Mouse (Mus musculus) neural tube, embryonic 15.5 days (tissue): ENCODE data around the gene Mamdc4. TPM values are rescaled to one million over a fixed set of nuclear protein-coding genes. Genes with fewer than 3 reads are reported as not detected.
"Not testable (repeated sequence)": the region's sequence is repeated elsewhere in the genome, so short reads cannot be mapped to it uniquely, and the experiment has no call there.

Experiments used
- ATAC-seq: fragments of 200-750 bp; cut with Nextera tagmentation; 2 replicates; pipeline ENCODE4 v1.8.0; 2017; ENCODE audit warnings: mild to moderate bottlenecking, moderate TSS enrichment, moderate library complexity; ENCODE audit not compliant: low FRiP score
- H3K27ac ChIP-seq: fragments of 300-500 bp; sonication (generic); replicated peaks from 2 replicates; pipeline ENCODE4 v1.5.1; 2015; ENCODE audit warnings: mild to moderate bottlenecking, inconsistent platforms
- H3K27me3 ChIP-seq: fragments of 300-500 bp; sonication (generic); replicated peaks from 2 replicates; pipeline ENCODE4 v1.6.1; 2015; ENCODE audit warnings: inconsistent platforms
- H3K36me3 ChIP-seq: fragments of 300-500 bp; sonication (generic); 2 replicates; pipeline ENCODE4 v1.6.1; 2015; ENCODE audit warnings: inconsistent platforms
- H3K4me1 ChIP-seq: fragments of 300-500 bp; sonication (generic); 2 replicates; pipeline ENCODE4 v1.6.1; 2015; ENCODE audit warnings: inconsistent platforms
- H3K4me2 ChIP-seq: fragments of 300-500 bp; sonication (generic); 2 replicates; pipeline ENCODE4 v1.6.1; 2015; ENCODE audit warnings: inconsistent platforms, mild to moderate bottlenecking, moderate library complexity
- H3K4me3 ChIP-seq: fragments of 300-500 bp; sonication (generic); replicated peaks from 2 replicates; pipeline ENCODE4 v1.5.1; 2015; ENCODE audit warnings: mild to moderate bottlenecking, inconsistent platforms
- H3K9ac ChIP-seq: fragments of 300-500 bp; sonication (generic); replicated peaks from 2 replicates; pipeline ENCODE4 v1.6.1; 2015; ENCODE audit warnings: mild to moderate bottlenecking, inconsistent platforms
- H3K9me3 ChIP-seq: fragments of 300-500 bp; sonication (generic); replicated peaks from 2 replicates; pipeline ENCODE4 v1.6.1; 2016; ENCODE audit warnings: inconsistent platforms
- WGBS: fragments of 180-500 bp; shearing (Covaris S2); methylation state at CpG from one replicate; pipeline ENCODE4 v1.1.7; 2015; ENCODE audit warnings: mixed read lengths; 5-methylcytosine and 5-hydroxymethylcytosine counted together
- polyA plus RNA-seq: library from polyadenylated mRNA; unstranded; fragments of >200 nt; fragmentation: Nextera tagmentation; extraction: Ambion mirVana; gene quantifications from 2 replicates; pipeline ENCODE4 v1.2.1, GENCODE M21; 2015

The Mamdc4 gene
- polyA plus RNA-seq, 1 experiment from 2014 or later: 2.3 TPM

- Histone ChIP-seq H3K4me3 (no peak overlapping the region), H3K4me2 (0 out of 2 replicates have a peak overlapping the region, but pooled peaks have one; percentile 84), H3K36me3 (peaks cover 18% of the 10 kb centered on the region), H3K9me3 (no peaks in the 10 kb centered on the region), H3K27ac (no peak overlapping the region), H3K9ac (no peak overlapping the region), H3K4me1 (peaks cover 30% of the 10 kb centered on the region), H3K27me3 (no peaks in the 10 kb centered on the region)
- WGBS: 39% methylated on average over 1 of the region's 1 CpGs
- ATAC-seq: no peak
Observed at GRCm38 (mm10) chr2:25556296-25556695, 18.3 kb downstream of the Mamdc4 start.

- not testable (repeated sequence) for H3K27me3 ChIP-seq, H3K4me2 ChIP-seq, H3K4me3 ChIP-seq, ATAC-seq, H3K9ac ChIP-seq, H3K27ac ChIP-seq, H3K9me3 ChIP-seq, H3K36me3 ChIP-seq
- H3K4me1 ChIP-seq: peaks cover 30% of the 10 kb centered on the region
- WGBS: 57% methylated on average over 2 of the region's 2 CpGs
Observed at GRCm38 (mm10) chr2:25555479-25555878, 19.2 kb downstream of the Mamdc4 start.

- H3K4me1 ChIP-seq: peaks cover 13% of the 10 kb centered on the region
- 90% methylated on average over 4 of the region's 4 CpGs for WGBS
- H3K27ac ChIP-seq, H3K4me2 ChIP-seq, H3K36me3 ChIP-seq, H3K9me3 ChIP-seq, H3K9ac ChIP-seq, H3K27me3 ChIP-seq, ATAC-seq, H3K4me3 ChIP-seq: not testable (repeated sequence)
Observed at GRCm38 (mm10) chr2:25553171-25553786, 21.4 kb downstream of the Mamdc4 start.

GRCm38 (mm10) chr2:25551186-25551585 lies 23.5 kb downstream of the Mamdc4 start:
- Histone ChIP-seq H3K36me3 (no peaks in the 10 kb centered on the region), H3K9me3 (no peaks in the 10 kb centered on the region), H3K27ac (no peak overlapping the region), H3K9ac (no peak overlapping the region), H3K4me3 (no peak overlapping the region), H3K4me1 (peaks cover 8% of the 10 kb centered on the region), H3K27me3 (no peaks in the 10 kb centered on the region), H3K4me2 (no peak overlapping the region)
- no peak for ATAC-seq
- WGBS: 42% methylated on average over 5 of the region's 5 CpGs

GRCm38 (mm10) chr2:25549021-25549991 lies 25.3 kb downstream of the Mamdc4 start:
- WGBS: 79% methylated on average over 9 of the region's 9 CpGs
- no peak overlapping the region for H3K4me3 ChIP-seq
- H3K27me3 ChIP-seq: no peaks in the 10 kb centered on the region

GRCm38 (mm10) chr2:25546811-25547491 lies 27.7 kb downstream of the Mamdc4 start, which contains the start of gene Traf2:
Gene Traf2 (minus strand): TSS chr2:25546940.
- WGBS: 3% methylated on average over 48 of the region's 48 CpGs
- peaks cover 19% of the 10 kb centered on the region for H3K4me1 ChIP-seq
- no peaks in the 10 kb centered on the region for H3K27me3 ChIP-seq
- peak within 1 kb of the TSS; percentile 64 for H3K9ac ChIP-seq
- H3K9me3 ChIP-seq: no peaks in the 10 kb centered on the region
- H3K36me3 ChIP-seq: no peaks in the 10 kb centered on the region
- peak; percentile 99 for ATAC-seq
- peak within 1 kb of the TSS; percentile 51 for H3K27ac ChIP-seq
- peak within 1 kb of the TSS; percentile 82 for H3K4me2 ChIP-seq
- H3K4me3 ChIP-seq: peak within 1 kb of the TSS; percentile 65

More at GRCm38 (mm10) chr2:25549021-25549991, 25.3 kb downstream of the Mamdc4 start:
- Histone ChIP-seq H3K4me2 (no peak overlapping the region), H3K36me3 (no peaks in the 10 kb centered on the region), H3K9ac (no peak overlapping the region), H3K27ac (no peak overlapping the region), H3K4me1 (peaks cover 16% of the 10 kb centered on the region), H3K9me3 (no peaks in the 10 kb centered on the region)
- no peak for ATAC-seq

GRCm38 (mm10) chr2:25545996-25546810 lies 28.4 kb downstream of the Mamdc4 start:
- Histone ChIP-seq H3K36me3 (no peaks in the 10 kb centered on the region), H3K4me3 (peak overlapping the region; percentile 65), H3K4me2 (peak overlapping the region; percentile 82), H3K9me3 (no peaks in the 10 kb centered on the region), H3K9ac (peak overlapping the region; percentile 64), H3K4me1 (peaks cover 19% of the 10 kb centered on the region), H3K27me3 (no peaks in the 10 kb centered on the region), H3K27ac (peak overlapping the region; percentile 51)
- 9% methylated on average over 43 of the region's 43 CpGs for WGBS
- ATAC-seq: peak; percentile 51

GRCm38 (mm10) chr2:25541644-25542367 lies 32.8 kb downstream of the Mamdc4 start:
- H3K27me3 ChIP-seq: no peaks in the 10 kb centered on the region
- peaks cover 2% of the 10 kb centered on the region; the same call in 1 of the 2 replicates for H3K36me3 ChIP-seq
- no peak overlapping the region for H3K4me3 ChIP-seq
- no peak for ATAC-seq
- peaks cover 15% of the 10 kb centered on the region for H3K4me1 ChIP-seq
- 75% methylated on average over 10 of the region's 10 CpGs for WGBS
- H3K27ac ChIP-seq: no peak overlapping the region
- no peaks in the 10 kb centered on the region for H3K9me3 ChIP-seq
- H3K9ac ChIP-seq: no peak overlapping the region
- no peak overlapping the region for H3K4me2 ChIP-seq

GRCm38 (mm10) chr2:25540541-25540948 lies 34.1 kb downstream of the Mamdc4 start:
- H3K9ac ChIP-seq: no peak overlapping the region
- H3K4me2 ChIP-seq: no peak overlapping the region
- ATAC-seq: no peak
- H3K27ac ChIP-seq: no peak overlapping the region
- H3K9me3 ChIP-seq: no peaks in the 10 kb centered on the region
- WGBS: 94% methylated on average over 4 of the region's 4 CpGs
- peaks cover 12% of the 10 kb centered on the region for H3K36me3 ChIP-seq
- no peak overlapping the region for H3K4me3 ChIP-seq
- 0 out of 2 replicates have a peak, but pooled peaks cover 6% of the 10 kb centered on the region for H3K4me1 ChIP-seq
- no peaks in the 10 kb centered on the region for H3K27me3 ChIP-seq

GRCm38 (mm10) chr2:25536531-25536930 lies 38.1 kb downstream of the Mamdc4 start:
- no peaks in the 10 kb centered on the region for H3K9me3 ChIP-seq
- H3K36me3 ChIP-seq: peaks cover 12% of the 10 kb centered on the region
- no peak for ATAC-seq
- no peaks in the 10 kb centered on the region for H3K27me3 ChIP-seq
- H3K27ac ChIP-seq: no peak overlapping the region
- 93% methylated on average over 8 of the region's 8 CpGs for WGBS
- H3K9ac ChIP-seq: no peak overlapping the region
- no peaks in the 10 kb centered on the region for H3K4me1 ChIP-seq
- H3K4me3 ChIP-seq: no peak overlapping the region
- H3K4me2 ChIP-seq: no peak overlapping the region
